Mouse (Mus musculus): ENCODE measurements around the gene Mthfr.
A peak's percentile ranks its signal among the peaks of the same experiment; 100 is the strongest.

Gene Mthfr

DNA sequence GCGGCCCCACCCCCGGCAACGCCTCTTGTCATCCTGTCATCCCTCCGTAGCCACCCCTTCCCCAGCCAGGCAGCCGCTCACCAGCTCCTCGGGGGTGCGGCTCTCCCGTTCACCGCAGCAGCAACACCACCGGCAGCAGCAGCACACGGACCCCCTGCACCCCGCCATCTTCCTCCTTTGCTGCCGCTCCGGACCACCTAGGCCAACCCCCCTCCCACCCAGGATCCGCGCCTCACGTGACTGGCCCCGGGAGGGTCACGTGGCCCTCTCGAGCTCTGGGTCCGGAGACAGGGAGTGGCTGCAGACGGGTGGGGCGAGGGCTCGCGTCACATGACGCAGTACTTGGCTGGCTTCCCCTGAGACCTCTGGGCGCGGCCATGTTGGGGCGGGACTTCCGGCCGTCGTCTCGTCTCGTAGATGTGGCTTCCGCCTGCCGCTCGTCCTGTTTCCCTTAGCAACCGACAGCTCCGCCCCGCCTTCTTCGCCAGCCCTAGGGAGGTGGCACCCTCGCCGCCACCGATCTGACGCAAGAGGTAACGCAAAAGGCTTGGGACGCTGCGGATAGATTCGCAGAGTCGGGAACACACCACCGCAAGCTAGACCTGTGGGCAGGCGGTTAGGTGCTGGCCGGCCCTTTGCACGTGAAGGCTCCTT, at the start of gene Mthfr, which contains the start of gene Clcn6:
Gene Mthfr (plus strand): TSS at position 478 of the 654 bp plus-strand sequence.
Gene Clcn6 (minus strand): TSS at position 222 of the 654 bp plus-strand sequence.
- peak; percentile 100 for DNase-seq (ENCODE audit: low read depth, low spot score)

DNA sequence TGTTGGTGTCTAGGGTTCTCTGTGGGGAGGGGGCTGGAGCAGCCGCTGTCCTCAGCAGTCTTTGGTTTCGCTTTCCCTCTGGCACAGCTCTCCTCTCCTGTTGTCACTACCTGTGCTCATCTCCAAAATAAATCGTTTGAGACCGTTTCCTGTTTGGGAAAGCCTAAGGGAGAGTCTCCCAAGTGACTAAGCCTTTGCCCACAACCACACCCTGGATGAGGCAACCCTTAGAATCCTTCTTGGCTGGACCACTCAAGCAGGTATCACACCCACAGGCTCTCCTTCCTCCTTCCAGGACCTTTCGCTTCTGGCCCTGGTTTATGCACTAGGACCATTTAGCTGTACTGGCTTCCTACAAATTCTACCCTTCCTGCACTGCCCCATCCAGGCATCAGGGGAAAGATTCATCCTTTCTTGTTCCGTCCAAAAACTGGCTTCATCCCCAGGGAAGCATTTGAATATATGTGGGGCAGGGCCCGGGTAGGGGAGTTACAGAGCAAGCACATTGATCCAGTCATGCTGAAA, 45.2 kb upstream of the Mthfr start:
- no peak for DNase-seq (ENCODE audit: low read depth, low spot score)

DNA sequence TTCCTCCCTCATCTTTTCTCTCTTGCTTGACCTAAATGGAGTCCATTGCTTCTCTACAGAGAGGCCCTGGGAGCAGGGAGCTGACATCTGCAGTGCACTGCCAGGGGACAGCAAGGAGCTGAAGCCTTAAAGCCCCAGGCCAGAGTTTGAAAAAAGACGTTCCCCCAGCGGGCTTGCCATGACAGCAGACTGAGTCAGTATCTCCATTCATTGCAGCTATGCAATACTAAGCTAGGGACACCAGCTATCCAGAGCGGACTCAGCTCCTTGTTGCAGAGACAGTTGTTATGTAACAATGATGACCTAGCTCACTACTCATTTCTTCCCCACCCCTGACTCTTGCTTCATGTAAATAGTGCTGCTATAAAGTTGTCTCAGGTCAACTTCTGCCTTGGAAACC, 43.6 kb upstream of the Mthfr start:
- no peak for DNase-seq (ENCODE audit: low read depth, low spot score)

DNA sequence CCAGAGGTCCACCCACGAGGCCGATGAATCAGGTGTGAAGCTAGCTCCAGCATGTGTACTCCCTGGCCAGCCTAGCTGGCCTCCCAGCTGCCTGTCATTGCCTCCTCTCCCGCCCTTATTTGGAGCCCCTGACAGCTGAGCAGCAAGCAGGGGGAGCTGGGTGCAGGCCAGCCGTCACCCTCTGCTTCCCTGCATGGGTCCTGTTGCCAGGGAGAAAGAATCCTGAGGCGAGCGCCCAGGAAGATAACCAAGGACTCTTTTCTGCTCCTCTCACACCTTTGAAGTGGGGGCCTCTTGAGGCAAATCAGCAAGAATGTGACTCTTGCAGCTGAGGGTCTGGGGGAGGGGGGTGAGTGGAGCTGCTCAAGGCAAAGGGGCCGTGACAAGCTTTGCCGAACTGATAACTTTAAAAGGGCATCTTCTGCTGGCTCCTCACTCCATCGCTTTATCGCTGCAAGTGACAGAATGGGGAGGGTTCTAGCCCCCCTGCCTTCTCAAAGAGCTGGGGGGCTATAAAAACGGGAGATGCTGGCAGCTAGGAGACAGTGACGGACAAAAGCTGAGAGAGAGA, 38.6 kb upstream of the Mthfr start, which contains the start of gene Nppa:
Gene Nppa (plus strand): TSS at position 521 of the 571 bp plus-strand sequence.
- DNase-seq (ENCODE audit: low read depth, low spot score) = no peak

DNA sequence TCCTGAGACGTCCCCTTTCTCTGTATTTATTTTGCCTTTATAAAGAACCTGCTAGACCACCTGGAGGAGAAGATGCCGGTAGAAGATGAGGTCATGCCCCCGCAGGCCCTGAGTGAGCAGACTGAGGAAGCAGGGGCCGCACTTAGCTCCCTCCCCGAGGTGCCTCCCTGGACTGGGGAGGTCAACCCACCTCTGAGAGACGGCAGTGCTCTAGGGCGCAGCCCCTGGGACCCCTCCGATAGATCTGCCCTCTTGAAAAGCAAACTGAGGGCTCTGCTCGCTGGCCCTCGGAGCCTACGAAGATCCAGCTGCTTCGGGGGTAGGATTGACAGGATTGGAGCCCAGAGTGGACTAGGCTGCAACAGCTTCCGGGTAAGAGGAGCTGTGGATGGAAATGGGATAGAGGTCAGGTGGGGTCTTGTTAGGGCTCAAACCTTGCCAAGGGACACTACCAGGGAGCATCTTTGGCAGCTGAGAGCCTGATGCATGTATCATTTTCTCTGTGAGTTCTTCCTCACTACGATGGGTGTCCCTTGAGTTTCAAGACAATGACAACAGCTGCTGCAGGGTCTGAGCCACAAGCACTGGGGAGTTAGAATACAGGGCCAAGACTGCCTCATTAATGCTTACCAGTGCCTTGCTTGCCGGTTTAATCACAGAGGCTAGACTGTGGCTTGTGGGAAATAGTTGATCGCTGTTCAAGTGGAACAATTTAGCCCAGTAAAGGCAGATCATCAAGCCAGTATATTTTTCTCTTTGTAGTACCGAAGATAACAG, 37.7 kb upstream of the Mthfr start:
- no peak for DNase-seq (ENCODE audit: low read depth, low spot score)

DNA sequence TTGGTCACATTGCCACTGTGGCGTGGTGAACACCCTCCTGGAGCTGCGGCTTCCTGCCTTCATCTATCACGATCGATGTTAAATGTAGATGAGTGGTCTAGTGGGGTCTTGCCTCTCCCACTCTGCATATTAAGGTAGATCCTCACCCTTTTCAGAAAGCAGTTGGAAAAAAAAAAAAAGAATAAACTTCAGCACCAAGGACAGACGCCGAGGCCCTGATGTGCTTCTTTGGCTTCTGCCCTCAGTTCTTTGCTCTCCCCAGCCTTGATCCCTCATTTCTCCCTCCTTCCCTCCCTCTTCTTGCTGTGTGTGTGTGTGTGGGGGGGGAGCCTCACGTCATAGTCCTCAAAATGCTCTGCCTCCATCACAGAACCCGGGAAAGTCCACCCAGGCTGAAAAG, 37.0 kb upstream of the Mthfr start:
- no peak for DNase-seq (ENCODE audit: low read depth, low spot score)

DNA sequence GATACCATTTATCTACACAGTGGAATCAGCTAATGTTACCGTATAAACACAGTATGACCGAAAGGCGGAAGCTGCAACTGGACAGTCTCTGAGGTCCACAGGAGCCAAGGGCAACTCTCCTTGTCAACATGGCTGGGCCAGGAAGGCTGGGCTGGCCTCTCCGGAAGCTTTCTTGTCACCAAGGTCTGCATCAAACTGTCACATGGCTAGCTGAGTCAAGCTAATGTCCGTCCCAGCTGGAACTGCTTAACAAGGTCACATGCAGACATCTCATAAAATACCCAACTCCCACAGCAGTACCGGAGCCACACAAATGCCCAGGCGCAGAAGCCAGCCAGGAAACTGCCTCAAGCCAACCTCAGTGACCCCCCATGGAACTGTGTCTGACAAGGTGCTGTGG, 34.5 kb upstream of the Mthfr start:
- no peak for DNase-seq (ENCODE audit: low read depth, low spot score)

DNA sequence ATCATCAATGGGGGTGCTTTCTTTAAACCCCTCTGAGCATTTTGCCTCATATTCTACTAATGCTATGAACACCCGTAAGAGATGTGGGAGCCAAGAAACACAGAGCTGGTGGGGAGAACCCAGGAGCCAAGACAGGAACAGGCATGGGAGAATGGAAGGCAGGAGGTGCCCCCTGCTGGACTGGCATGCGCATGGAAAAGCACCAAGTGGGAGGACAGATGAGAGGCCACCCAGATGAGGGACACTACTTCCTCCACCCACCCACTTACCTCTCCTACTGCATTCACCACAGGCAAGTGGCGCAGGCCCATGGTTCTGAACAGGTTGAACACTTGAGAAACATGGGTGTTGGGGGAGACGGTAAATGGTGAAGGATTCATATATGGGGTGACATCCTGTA, 30.5 kb upstream of the Mthfr start:
- no peak for DNase-seq (ENCODE audit: low read depth, low spot score)

DNA sequence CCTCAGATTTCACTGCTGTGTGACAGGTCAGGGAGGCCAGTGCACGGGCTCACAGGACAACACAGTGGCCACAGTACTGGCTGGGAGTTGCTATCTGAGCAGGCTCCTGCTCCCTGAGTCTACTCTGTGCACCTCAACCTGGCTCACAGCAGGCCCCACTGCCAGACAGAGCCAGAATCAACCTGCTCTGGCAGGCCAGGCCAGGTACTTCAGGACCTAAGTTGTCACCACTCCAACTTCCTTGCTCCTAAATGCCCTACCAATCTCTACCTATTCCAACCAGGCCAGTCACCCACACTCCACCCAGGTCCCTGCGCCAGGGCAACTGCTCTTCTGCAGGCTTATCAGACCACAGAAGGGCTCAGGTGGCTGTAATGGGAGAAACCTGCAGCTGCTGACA, 29.2 kb upstream of the Mthfr start:
- DNase-seq (ENCODE audit: low read depth, low spot score) = no peak

DNA sequence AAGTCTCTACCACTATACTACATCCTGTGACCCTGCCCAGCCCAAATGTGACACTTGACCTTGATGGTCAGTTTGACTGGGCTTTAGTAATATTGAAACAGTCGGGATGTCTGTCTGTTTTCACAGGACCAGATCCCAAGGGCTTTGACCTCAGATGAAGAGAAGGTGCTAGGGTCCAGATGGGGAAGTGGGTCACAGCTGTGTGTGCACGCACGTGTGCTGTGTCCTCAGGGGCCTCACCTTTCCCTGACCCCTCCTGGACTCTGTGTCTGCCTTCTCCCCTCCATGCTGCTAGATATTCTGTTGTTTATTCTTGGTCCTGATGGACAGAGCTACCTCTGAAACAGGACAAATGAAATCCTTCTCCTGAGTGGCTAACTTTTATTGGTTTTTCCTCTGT, 27.5 kb upstream of the Mthfr start:
- DNase-seq (ENCODE audit: low read depth, low spot score) = no peak

DNA sequence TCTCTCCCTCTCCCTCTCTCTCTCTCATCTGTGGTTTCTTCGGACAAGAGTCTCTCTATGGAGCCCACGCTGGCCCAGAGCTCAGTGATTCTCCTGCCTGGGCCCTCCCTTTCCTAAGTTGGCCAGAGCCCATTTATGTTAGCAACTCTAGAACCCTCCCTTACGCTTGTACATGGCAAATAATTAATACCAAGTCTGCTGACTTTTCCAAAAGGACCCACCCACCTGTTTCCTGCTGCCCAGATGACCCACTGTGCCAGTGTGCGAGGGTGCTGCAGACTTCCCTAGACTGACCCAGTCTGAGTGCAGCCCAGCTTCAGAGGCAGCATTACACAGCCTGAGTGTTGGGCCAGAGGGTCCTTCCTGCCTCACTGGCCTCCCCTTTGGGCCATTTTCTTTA, 26.7 kb upstream of the Mthfr start:
- no peak for DNase-seq (ENCODE audit: low read depth, low spot score)

DNA sequence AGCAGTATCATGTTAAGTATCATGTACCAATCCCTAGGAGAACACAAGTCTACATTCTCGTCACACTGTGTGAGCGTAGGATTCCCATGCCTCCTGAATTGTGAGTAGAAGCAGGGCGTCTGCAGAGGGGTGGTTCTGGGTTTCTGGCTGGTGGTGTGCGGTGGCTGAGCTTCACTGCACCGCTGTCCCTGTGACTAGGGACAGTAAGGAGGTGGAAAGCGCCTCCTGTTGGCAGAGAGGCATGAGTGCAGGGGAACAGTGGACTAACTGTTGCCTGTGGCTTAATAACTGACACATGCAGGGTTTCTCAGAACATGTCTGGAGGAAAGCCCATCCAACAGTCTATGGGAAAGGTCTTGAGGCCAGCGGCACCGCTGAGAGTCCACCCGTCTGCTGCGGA, 23.5 kb upstream of the Mthfr start:
- DNase-seq (ENCODE audit: low read depth, low spot score) = peak; percentile 23

DNA sequence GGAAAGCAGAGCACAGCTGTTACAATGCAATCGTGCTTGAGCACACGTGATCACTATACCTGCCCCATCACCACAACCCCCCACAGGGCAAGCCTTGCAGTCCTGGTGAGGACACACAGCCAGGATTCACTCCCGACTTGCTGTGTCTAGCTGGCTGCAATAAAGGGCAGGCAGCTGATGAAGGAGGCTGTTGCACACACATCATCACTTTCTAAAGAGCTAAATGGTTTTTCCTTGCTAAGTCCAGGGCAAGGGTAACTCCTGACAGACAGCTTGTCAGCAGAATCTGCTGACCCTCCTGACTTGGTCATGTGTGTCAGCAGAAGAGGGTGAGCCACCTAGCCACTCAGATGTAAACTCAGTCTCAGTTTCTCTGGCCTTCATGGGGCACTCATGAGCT, 21.9 kb upstream of the Mthfr start:
- no peak for DNase-seq (ENCODE audit: low read depth, low spot score)

DNA sequence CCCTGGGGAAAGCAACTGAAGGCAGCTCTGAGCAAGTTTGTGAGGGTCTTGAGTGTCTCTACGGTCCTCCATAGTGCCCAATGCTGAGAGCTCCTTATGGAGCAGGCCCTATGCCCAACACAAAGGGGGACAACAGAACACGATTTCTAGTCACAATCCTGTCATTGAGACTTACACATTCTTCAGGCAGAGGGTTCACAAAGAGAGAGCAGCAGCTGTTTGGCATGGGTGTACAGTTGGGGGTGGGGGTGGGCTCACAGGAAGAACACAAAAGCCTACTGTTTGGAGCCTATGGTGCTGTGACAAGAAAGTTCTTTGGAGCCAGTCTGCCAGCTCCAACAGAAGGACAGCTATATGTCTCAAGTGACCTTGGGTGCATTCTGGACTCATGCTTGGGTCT, 20.5 kb upstream of the Mthfr start:
- no peak for DNase-seq (ENCODE audit: low read depth, low spot score)

DNA sequence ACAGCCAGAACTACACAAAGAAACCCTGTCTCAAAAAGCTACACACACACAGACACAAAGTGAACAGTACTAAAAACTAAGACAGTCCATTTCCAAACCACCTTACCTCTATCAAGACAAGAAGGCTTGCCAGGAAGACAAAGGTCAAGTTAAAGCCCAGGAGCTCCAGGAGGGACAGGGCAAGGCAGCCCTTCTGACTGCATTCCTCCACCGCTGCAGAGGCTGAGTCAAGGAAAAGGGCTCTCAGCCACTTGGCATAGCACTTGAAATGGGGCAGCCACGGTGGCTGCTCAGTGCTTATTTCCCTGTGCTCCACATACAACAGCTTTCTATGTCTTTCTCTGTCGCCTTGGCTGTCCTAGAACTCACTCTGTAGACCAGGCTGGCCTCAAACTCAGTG, 14.9 kb upstream of the Mthfr start:
- no peak for DNase-seq (ENCODE audit: low read depth, low spot score)

DNA sequence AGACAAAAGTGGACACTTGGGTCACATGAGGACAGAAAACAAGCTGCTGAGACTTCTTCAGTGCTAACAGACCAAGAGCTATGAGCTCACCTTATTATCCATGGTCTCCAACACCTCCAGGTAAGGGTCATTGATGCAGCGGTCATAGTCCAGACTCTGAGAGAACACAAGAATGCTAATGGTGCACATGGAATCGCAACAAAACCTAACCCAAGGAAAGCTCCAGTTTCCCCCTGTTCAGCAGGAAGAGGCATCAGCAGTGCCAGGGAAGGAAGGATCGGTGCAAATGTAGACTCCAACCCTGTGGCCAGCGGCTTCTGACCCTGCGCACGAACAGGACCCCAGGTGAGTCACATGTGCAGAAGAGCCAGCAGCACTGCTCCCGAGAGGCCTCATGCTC, 9.6 kb upstream of the Mthfr start:
- DNase-seq (ENCODE audit: low read depth, low spot score) = no peak

DNA sequence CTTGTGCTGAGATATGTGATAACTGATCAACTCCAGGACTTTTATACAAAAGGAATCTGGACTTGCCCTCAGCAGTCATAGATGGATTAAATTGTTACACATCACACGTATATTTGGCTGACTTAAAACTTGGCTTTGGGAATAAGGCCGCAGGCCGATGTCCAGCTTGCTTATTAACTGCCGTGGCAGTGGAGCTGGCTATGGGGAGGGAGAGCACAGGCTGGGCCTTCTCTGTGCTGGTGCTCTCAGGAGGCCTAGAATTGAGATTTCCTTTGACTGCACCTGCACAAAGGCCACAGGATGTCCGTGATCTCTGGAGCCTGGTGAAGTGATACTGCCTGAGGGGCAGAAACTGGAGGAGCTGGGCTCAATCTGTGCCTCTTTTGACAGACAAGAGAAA, 8.4 kb upstream of the Mthfr start:
- DNase-seq (ENCODE audit: low read depth, low spot score) = no peak

DNA sequence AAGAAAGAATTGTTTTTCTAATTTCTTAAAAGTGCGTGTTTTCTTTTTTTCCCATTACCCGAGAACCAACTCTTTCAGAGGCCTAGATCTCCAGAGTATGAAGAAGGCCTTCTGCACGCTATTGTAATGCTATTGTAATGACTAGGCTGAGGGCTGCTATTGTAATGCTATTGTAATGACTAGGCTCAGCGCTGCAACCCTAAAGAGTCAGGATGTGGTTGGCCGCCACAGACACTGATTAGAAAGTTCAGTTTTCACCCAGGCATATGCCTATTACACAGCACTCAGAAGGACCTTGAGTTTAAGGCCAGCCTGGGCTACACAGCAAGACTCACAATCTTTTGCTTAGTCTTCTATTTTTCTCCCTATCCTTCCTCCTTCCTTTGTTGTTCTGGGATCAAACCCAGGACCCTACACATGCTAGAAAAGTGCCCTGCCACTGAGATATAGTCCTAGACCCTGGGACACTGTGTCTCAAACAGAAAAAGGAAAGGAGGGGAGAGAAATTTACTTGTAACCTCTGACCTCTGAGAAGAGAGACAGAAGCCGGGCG, 4.9 kb upstream of the Mthfr start:
- DNase-seq (ENCODE audit: low read depth, low spot score) = no peak

DNA sequence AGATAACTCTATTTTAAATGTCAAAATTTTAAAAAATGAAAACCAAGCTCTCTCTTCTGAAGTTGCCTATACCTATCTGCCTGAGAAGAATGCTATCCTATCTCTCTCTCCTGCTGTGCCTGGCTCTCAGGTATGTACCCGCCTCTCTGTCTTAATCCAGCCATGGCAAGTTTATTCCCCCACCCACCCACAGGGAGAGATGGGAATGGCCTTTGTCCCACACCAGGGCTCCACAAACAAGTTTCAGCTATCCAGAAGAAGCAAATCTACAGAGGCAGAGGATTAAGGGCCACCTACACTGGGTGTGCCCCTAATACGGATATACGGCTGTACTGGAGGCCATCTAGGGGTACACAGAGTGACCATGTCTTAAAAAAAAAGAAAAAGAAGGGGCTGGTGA, 3.4 kb upstream of the Mthfr start:
- no peak for DNase-seq (ENCODE audit: low read depth, low spot score)

DNA sequence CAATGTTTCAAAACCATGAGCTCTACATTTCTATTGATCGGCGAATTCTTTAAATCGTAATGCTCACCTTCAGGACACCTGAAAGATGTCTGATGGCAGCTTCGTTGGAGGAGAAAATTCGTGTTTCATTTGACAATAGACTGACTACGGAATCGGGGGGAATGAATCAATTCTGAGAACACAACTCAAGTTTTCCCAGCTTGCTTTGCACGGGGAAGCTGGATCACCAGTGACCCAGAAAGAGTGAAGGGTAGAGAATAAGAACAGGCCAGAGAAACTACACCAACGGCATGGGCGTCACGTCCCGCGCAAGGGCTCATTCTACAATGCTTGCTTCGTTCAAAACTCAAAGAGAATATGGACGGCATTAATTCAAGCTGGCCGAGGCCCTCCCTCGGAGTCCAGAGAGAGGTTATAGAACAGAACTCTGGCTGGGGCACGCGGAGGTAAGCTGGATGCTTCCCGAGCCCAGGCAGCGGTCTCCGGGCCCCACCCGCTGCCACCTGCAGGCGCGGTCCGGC, 738 bp upstream of the Mthfr start:
- DNase-seq (ENCODE audit: low read depth, low spot score) = no peak

DNA sequence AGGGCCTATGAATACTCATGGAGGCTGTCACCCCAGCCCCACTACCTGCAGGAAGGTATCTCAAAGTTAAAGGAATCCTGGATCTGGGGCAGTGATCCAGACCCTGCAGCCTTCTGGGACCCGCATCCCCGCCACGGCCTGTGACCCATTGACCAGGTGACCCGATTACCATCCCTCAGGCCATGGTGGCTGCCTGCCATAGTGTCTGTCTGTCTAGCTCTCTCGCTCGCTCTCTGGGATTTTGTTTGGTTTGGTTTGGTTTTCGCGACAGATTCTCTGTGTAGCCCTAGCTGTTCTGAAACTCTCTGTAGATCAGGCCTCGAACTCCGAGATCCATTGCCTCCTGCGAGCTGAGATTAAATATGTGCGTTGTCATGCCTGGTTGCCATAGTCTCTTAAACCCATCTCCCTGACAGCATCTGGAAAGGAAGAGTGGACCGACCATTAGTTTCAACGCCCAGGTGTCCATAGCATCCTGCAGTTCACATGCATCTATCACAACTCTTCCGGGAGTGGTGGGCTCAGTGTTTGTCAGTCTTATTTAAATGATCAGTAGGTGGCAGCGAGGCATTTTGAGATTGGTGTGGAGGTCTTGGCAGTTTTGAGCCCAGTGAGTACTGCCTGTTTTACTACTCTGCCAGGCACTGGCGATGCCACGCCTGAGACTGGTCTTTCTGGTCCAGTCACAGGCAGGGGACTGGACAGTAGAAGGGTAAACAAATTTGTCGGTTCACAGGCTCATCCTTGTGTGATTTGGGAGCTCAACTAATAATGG, 564 bp downstream of the Mthfr start:
- DNase-seq (ENCODE audit: low read depth, low spot score) = no peak

Measured in A20 (cell line).